8 mouse cellular contexts compared by ENCODE assay signal in genomic region chr10:7792751-7793385, GRCm38 (mm10). TPM values are rescaled to one million over a fixed set of nuclear protein-coding genes. Genes with fewer than 3 reads are reported as not detected.
DNase-seq lines count a peak whose midpoint lies in the region; ATAC-seq and TF ChIP-seq lines count a peak whose summit lies in the region.

Gene Ginm1, minus strand, starts transcription at chr10:7792824.
Gene Ppil4, plus strand, starts transcription at chr10:7792891.

- ATAC-seq in heart, embryonic 15.5 days (replicated peaks; ENCODE audit: insufficient number of reproducible peaks, insufficient read depth, low FRiP score, low read depth): peak; percentile 90
- ATAC-seq in liver, embryonic 14.5 days (ENCODE audit: insufficient read depth): peak; percentile 93
- peak; percentile 90 for ATAC-seq in neural tube, embryonic 11.5 days (ENCODE audit: insufficient read depth, low FRiP score, low TSS enrichment)
- peak; percentile 95 for ATAC-seq in stomach, postnatal 0 days (ENCODE audit: low FRiP score, low TSS enrichment)

- DNase-seq in CD4-positive, CD25-positive, alpha-beta regulatory T cell, adult 2 months (ENCODE audit: low read depth, low spot score): peak; percentile 96
- peak; percentile 81 for DNase-seq in fibroblast of lung, adult 2 months (ENCODE audit: low read depth)
- DNase-seq in kidney, postnatal 25 days: peak; percentile 90 to 94
- peak; percentile 83 to 88 (median 86) for DNase-seq in liver, embryonic 14.5 days (ENCODE audit: low read depth in 3 of 3, low spot score in 3 of 3)
- peak; percentile 95 for DNase-seq in neural tube, embryonic 11.5 days (ENCODE audit: low spot score)
- DNase-seq in stomach, postnatal 0 days (ENCODE audit: low spot score): peak; percentile 90

- H3K27me3 ChIP-seq in heart, embryonic 15.5 days: no peaks in the 10 kb centered on the region
- no peaks in the 10 kb centered on the region for H3K27me3 ChIP-seq in liver, embryonic 14.5 days (ENCODE audit: control insufficient read depth, insufficient read depth, low read length)
- H3K27me3 ChIP-seq in neural tube, embryonic 11.5 days (ENCODE audit: control insufficient read depth, insufficient read depth, low read length): no peaks in the 10 kb centered on the region
- no peaks in the 10 kb centered on the region for H3K27me3 ChIP-seq in stomach, postnatal 0 days (ENCODE audit: control insufficient read depth, insufficient read depth, low read length)

- H3K27ac ChIP-seq in brown adipose tissue, adult 24 weeks (replicated peaks; ENCODE audit: low read depth, low read length): peak within 1 kb of the TSS; percentile 70
- peak within 1 kb of the TSS; percentile 74 for H3K27ac ChIP-seq in heart, embryonic 15.5 days
- H3K27ac ChIP-seq in liver, embryonic 14.5 days: peak within 1 kb of the TSS; percentile 70
- H3K27ac ChIP-seq in neural tube, embryonic 11.5 days (ENCODE audit: low read depth, low read length): no peak within 1 kb of the TSS
- H3K27ac ChIP-seq in stomach, postnatal 0 days (replicated peaks): peak within 1 kb of the TSS; percentile 85

- peak within 1 kb of the TSS; percentile 89 for H3K4me3 ChIP-seq in brown adipose tissue, adult 24 weeks (ENCODE audit: insufficient read depth, low read depth, low read length)
- peak within 1 kb of the TSS; percentile 93 for H3K4me3 ChIP-seq in heart, embryonic 15.5 days
- peak within 1 kb of the TSS; percentile 97 to 98 for H3K4me3 ChIP-seq in liver, embryonic 14.5 days (ENCODE audit: insufficient read depth in 1 of 2, low read depth in 2 of 2, low read length in 2 of 2)
- peak within 1 kb of the TSS; percentile 84 for H3K4me3 ChIP-seq in neural tube, embryonic 11.5 days (ENCODE audit: low read depth, low read length)
- peak within 1 kb of the TSS; percentile 90 for H3K4me3 ChIP-seq in stomach, postnatal 0 days (ENCODE audit: low read depth, low read length)

- TF ChIP-seq CTCF in liver, embryonic 14.5 days (IDR thresholded peaks at IDR 0.05; ENCODE audit: low read depth): no peak
- TF ChIP-seq CTCF in stomach, postnatal 0 days (IDR thresholded peaks at IDR 0.05; ENCODE audit: low read depth): no peak

- H3K9me3 ChIP-seq in heart, embryonic 15.5 days (replicated peaks): no peaks in the 10 kb centered on the region
- H3K9me3 ChIP-seq in liver, embryonic 14.5 days (ENCODE audit: control insufficient read depth, low read length): no peaks in the 10 kb centered on the region
- H3K9me3 ChIP-seq in neural tube, embryonic 11.5 days (ENCODE audit: control insufficient read depth, low read length): no peaks in the 10 kb centered on the region
- no peaks in the 10 kb centered on the region for H3K9me3 ChIP-seq in stomach, postnatal 0 days (ENCODE audit: control insufficient read depth, low read length)

- no peaks in the 10 kb centered on the region; the same call in 1 of the 2 replicates for H3K4me1 ChIP-seq in brown adipose tissue, adult 24 weeks (ENCODE audit: control insufficient read depth, insufficient read depth, insufficient read length, low read length)
- H3K4me1 ChIP-seq in heart, embryonic 15.5 days (replicated peaks): peaks cover 16% of the 10 kb centered on the region
- peaks cover 9% of the 10 kb centered on the region in 2 experiments for H3K4me1 ChIP-seq in liver, embryonic 14.5 days (replicated peaks; ENCODE audit: control insufficient read depth in 2 of 2, insufficient read depth in 2 of 2, low read length in 1 of 2)
- H3K4me1 ChIP-seq in neural tube, embryonic 11.5 days (ENCODE audit: control insufficient read depth, insufficient read depth, low read length): peaks cover 7% of the 10 kb centered on the region
- H3K4me1 ChIP-seq in stomach, postnatal 0 days (replicated peaks; ENCODE audit: control insufficient read depth, insufficient read depth): peaks cover 4% of the 10 kb centered on the region

- under 1% methylated on average over 52 of the region's 52 CpGs for WGBS in heart, embryonic 15.5 days
- WGBS in liver, embryonic 14.5 days (ENCODE audit: insufficient replicate concordance): 1% methylated on average over 52 of the region's 52 CpGs
- WGBS in neural tube, embryonic 11.5 days: under 1% methylated on average over 52 of the region's 52 CpGs
- under 1% methylated on average over 52 of the region's 52 CpGs for WGBS in stomach, postnatal 0 days

- H3K9ac ChIP-seq in heart, embryonic 15.5 days: peak within 1 kb of the TSS; percentile 93
- peak within 1 kb of the TSS; percentile 96 for H3K9ac ChIP-seq in liver, embryonic 14.5 days (replicated peaks)
- peak within 1 kb of the TSS; percentile 94 for H3K9ac ChIP-seq in neural tube, embryonic 11.5 days (ENCODE audit: low read length)
- peak within 1 kb of the TSS; percentile 92 for H3K9ac ChIP-seq in stomach, postnatal 0 days (ENCODE audit: low read length)

- peaks cover 23% of the 10 kb centered on the region for H3K36me3 ChIP-seq in heart, embryonic 15.5 days
- peaks cover 25% of the 10 kb centered on the region for H3K36me3 ChIP-seq in liver, embryonic 14.5 days (replicated peaks; ENCODE audit: control insufficient read depth, insufficient read depth, low read depth)
- H3K36me3 ChIP-seq in neural tube, embryonic 11.5 days (ENCODE audit: control insufficient read depth, insufficient read depth, low read length): peaks cover 4% of the 10 kb centered on the region
- peaks cover 4% of the 10 kb centered on the region for H3K36me3 ChIP-seq in stomach, postnatal 0 days (ENCODE audit: control insufficient read depth, insufficient read depth, low read length)

- H3K4me2 ChIP-seq in heart, embryonic 15.5 days: peak within 1 kb of the TSS; percentile 75
- peak within 1 kb of the TSS; percentile 92 for H3K4me2 ChIP-seq in liver, embryonic 14.5 days (ENCODE audit: low read depth)
- peak within 1 kb of the TSS; percentile 66 for H3K4me2 ChIP-seq in neural tube, embryonic 11.5 days (ENCODE audit: low read depth)
- H3K4me2 ChIP-seq in stomach, postnatal 0 days (replicated peaks; ENCODE audit: low read depth): peak within 1 kb of the TSS; percentile 72

- 0 out of 2 replicates have a peak, but pooled peaks have one; percentile 19 for TF ChIP-seq EP300 in liver, embryonic 14.5 days (IDR thresholded peaks at IDR 0.05; ENCODE audit: low read depth)
- no peak for TF ChIP-seq EP300 in stomach, postnatal 0 days (optimal IDR thresholded peaks at IDR 0.05)

RNA-seq across cellular contexts. Expression of gene Ginm1, which starts in this region (rescaled TPM):
- polyA plus RNA-seq in brown adipose tissue, adult 24 weeks (2012; ENCODE audit: insufficient read depth, insufficient read length, missing spikeins): 477 and 502 TPM in 2 replicates
- polyA plus RNA-seq in heart, embryonic 15.5 days (2015; fragmentation: Nextera tagmentation; extraction: Ambion mirVana): 77.7 and 86.1 TPM in 2 replicates
- polyA plus RNA-seq in liver, embryonic 14.5 days (2012; rRNA removed): 7.9 and 12.3 TPM in 2 replicates
- 26.5 and 26.9 TPM in 2 replicates for polyA plus RNA-seq in liver, embryonic 14.5 days (2014; fragmentation: Nextera tagmentation; extraction: Ambion mirVana)
- polyA plus RNA-seq in neural tube, embryonic 11.5 days (2014; fragmentation: Nextera tagmentation; extraction: Ambion mirVana): 45.4 and 50.7 TPM in 2 replicates
- polyA plus RNA-seq in stomach, postnatal 0 days (2015; fragmentation: Nextera tagmentation; extraction: Ambion mirVana): 88.8 and 95.0 TPM in 2 replicates

RNA-seq across cellular contexts. Expression of gene Ppil4, which starts in this region (rescaled TPM):
- 12.3 and 15.6 TPM in 2 replicates for polyA plus RNA-seq in brown adipose tissue, adult 24 weeks (2012; ENCODE audit: insufficient read depth, insufficient read length, missing spikeins)
- 28.2 and 29.2 TPM in 2 replicates for polyA plus RNA-seq in heart, embryonic 15.5 days (2015; fragmentation: Nextera tagmentation; extraction: Ambion mirVana)
- 6.5 and 9.4 TPM in 2 replicates for polyA plus RNA-seq in liver, embryonic 14.5 days (2012; rRNA removed)
- polyA plus RNA-seq in liver, embryonic 14.5 days (2014; fragmentation: Nextera tagmentation; extraction: Ambion mirVana): 20.7 and 23.3 TPM in 2 replicates
- 48.5 and 51.6 TPM in 2 replicates for polyA plus RNA-seq in neural tube, embryonic 11.5 days (2014; fragmentation: Nextera tagmentation; extraction: Ambion mirVana)
- 21.3 and 23.3 TPM in 2 replicates for polyA plus RNA-seq in stomach, postnatal 0 days (2015; fragmentation: Nextera tagmentation; extraction: Ambion mirVana)
